Mouse (Mus musculus): ENCODE measurements around the gene Rtl6. TPM values are rescaled to one million over a fixed set of nuclear protein-coding genes. Genes with fewer than 3 reads are reported as not detected.

The Rtl6 gene
- total and polyA plus RNA-seq, 3 experiments: not detected

DNA sequence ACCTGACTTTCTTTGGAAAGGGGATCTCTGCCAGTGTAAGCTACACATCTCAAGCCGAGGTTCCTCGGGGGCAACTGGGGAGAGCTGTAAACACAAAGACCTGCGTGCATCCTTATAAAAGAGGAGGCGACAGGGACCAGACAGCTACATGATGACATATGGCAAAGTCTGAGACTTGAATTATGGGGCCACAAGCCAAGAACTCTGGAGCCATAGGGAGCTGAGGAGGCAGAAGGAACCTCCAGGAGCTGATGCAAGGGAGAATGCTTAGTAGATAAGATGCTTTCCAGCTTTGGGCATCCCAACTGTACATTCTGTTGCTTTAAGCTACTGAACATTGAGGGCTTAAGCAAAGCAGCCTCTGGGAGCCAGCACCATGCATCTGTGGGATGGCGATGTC, 48.5 kb downstream of the Rtl6 start:
- H3K36me3 ChIP-seq (ENCODE audit: control insufficient read depth in 1 of 2, insufficient read depth in 2 of 2, low read length in 2 of 2): no peaks in the 10 kb centered on the region
- no peaks in the 10 kb centered on the region for H3K79me2 ChIP-seq (ENCODE audit: control insufficient read depth, insufficient read depth, low read length, poor library complexity)
- no peak overlapping the region for H3K4me3 ChIP-seq (ENCODE audit: control insufficient read depth in 1 of 2, insufficient read depth in 1 of 2, low read depth in 2 of 2, low read length in 2 of 2)
- H3K4me1 ChIP-seq (ENCODE audit: control insufficient read depth in 1 of 2, insufficient read depth in 2 of 2, low read length in 2 of 2): no peaks in the 10 kb centered on the region
- no peak overlapping the region for H3K27ac ChIP-seq (ENCODE audit: control insufficient read depth, low read depth, low read length)
- no peaks in the 10 kb centered on the region for H3K9me3 ChIP-seq (replicated peaks; ENCODE audit: insufficient read depth, low read length)
- no peak for TF ChIP-seq MAFK (IDR thresholded peaks at IDR 0.05; ENCODE audit: borderline replicate concordance, low read depth, low read length)
- no peak for TF ChIP-seq JUND (IDR thresholded peaks at IDR 0.05; ENCODE audit: low read depth, low read length)
- TF ChIP-seq SIN3A (IDR thresholded peaks at IDR 0.05; ENCODE audit: low read length): no peak
- no peak for TF ChIP-seq BHLHE40 (IDR thresholded peaks at IDR 0.05; ENCODE audit: borderline replicate concordance, low read depth, low read length)
- TF ChIP-seq TAL1 (IDR thresholded peaks at IDR 0.05; ENCODE audit: low read length): no peak
- no peak for TF ChIP-seq ZC3H11A (IDR thresholded peaks at IDR 0.05; ENCODE audit: low read depth, low read length)
- no peak for TF ChIP-seq E2F4 (IDR thresholded peaks at IDR 0.05; ENCODE audit: borderline replicate concordance, low read depth, low read length)
- TF ChIP-seq CTCF (IDR thresholded peaks at IDR 0.05 in 2 of 3, conservative IDR thresholded peaks at IDR 0.05 in 1 of 3; ENCODE audit: control insufficient read depth in 1 of 3, insufficient read depth in 1 of 3, low read depth in 2 of 3, low read length in 3 of 3, poor library complexity in 1 of 3, severe bottlenecking in 1 of 3): no peak
- no peak for TF ChIP-seq MXI1 (IDR thresholded peaks at IDR 0.05; ENCODE audit: low read depth, low read length)
- no peak for TF ChIP-seq KAT2A (conservative IDR thresholded peaks at IDR 0.05; ENCODE audit: low read depth, low read length)
- no peak for TF ChIP-seq RCOR1 (IDR thresholded peaks at IDR 0.05; ENCODE audit: low read depth, low read length)
- no peak for TF ChIP-seq HCFC1 (IDR thresholded peaks at IDR 0.05; ENCODE audit: low read depth, low read length)
- no peak for TF ChIP-seq MAX (IDR thresholded peaks at IDR 0.05; ENCODE audit: low read length)
- TF ChIP-seq CHD1 (IDR thresholded peaks at IDR 0.05; ENCODE audit: low read depth, low read length): no peak
- TF ChIP-seq POLR2AphosphoS2 (IDR thresholded peaks at IDR 0.05; ENCODE audit: low read length): no peak
- TF ChIP-seq ZKSCAN1 (IDR thresholded peaks at IDR 0.05; ENCODE audit: low read depth, low read length): no peak
- DNase-seq (ENCODE audit: low read depth, low spot score): no peak
- H3K9ac ChIP-seq (ENCODE audit: control insufficient read depth, low read depth, low read length, poor library complexity, severe bottlenecking): no peak overlapping the region
- no peaks in the 10 kb centered on the region for H3K27me3 ChIP-seq (ENCODE audit: control insufficient read depth in 1 of 2, insufficient read depth in 2 of 2, low read length in 2 of 2)

DNA sequence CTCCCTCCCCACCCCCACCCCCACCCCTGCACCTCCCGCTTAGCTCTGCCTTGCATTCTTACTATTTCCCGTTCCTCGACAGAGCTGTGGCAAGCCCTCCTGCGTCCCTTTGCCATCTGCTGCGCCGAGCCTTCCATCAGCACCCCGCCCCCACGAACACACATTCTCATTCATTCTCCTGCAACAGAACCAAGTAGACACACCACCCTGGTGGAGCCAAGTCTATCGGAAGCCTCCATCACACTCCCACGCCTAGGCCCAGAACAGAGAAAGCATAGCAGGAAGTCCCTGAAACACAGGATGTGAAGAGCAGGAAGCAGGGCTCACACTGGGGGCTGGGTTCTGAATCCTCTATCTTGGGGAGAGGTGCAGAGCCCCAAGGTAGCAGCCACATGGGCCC, 51.6 kb downstream of the Rtl6 start:
- H3K27ac ChIP-seq (ENCODE audit: control insufficient read depth, low read depth, low read length): no peak overlapping the region
- H3K9ac ChIP-seq (ENCODE audit: control insufficient read depth, low read depth, low read length, poor library complexity, severe bottlenecking): no peak overlapping the region
- H3K36me3 ChIP-seq (ENCODE audit: control insufficient read depth in 1 of 2, insufficient read depth in 2 of 2, low read length in 2 of 2): no peaks in the 10 kb centered on the region
- H3K79me2 ChIP-seq (ENCODE audit: control insufficient read depth, insufficient read depth, low read length, poor library complexity): no peaks in the 10 kb centered on the region
- no peak for TF ChIP-seq BHLHE40 (IDR thresholded peaks at IDR 0.05; ENCODE audit: borderline replicate concordance, low read depth, low read length)
- TF ChIP-seq MAZ (IDR thresholded peaks at IDR 0.05; ENCODE audit: low read depth, low read length): no peak
- no peak for TF ChIP-seq ZC3H11A (IDR thresholded peaks at IDR 0.05; ENCODE audit: low read depth, low read length)
- TF ChIP-seq TCF12 (IDR thresholded peaks at IDR 0.05; ENCODE audit: low read depth, low read length): no peak
- no peak for TF ChIP-seq E2F4 (IDR thresholded peaks at IDR 0.05; ENCODE audit: borderline replicate concordance, low read depth, low read length)
- no peak for TF ChIP-seq CTCF (IDR thresholded peaks at IDR 0.05 in 2 of 3, conservative IDR thresholded peaks at IDR 0.05 in 1 of 3; ENCODE audit: control insufficient read depth in 1 of 3, insufficient read depth in 1 of 3, low read depth in 2 of 3, low read length in 3 of 3, poor library complexity in 1 of 3, severe bottlenecking in 1 of 3)
- TF ChIP-seq ZMIZ1 (IDR thresholded peaks at IDR 0.05; ENCODE audit: low read depth, low read length): no peak
- TF ChIP-seq MXI1 (IDR thresholded peaks at IDR 0.05; ENCODE audit: low read depth, low read length): no peak
- TF ChIP-seq JUND (IDR thresholded peaks at IDR 0.05; ENCODE audit: low read depth, low read length): no peak
- TF ChIP-seq POLR2AphosphoS2 (IDR thresholded peaks at IDR 0.05; ENCODE audit: low read length): no peak
- TF ChIP-seq NELFE (IDR thresholded peaks at IDR 0.05; ENCODE audit: low read depth, low read length): no peak
- TF ChIP-seq ZKSCAN1 (IDR thresholded peaks at IDR 0.05; ENCODE audit: low read depth, low read length): no peak
- TF ChIP-seq MYC (IDR thresholded peaks at IDR 0.05; ENCODE audit: low read depth, low read length): no peak
- no peak for DNase-seq (ENCODE audit: low read depth, low spot score)
- H3K9me3 ChIP-seq (replicated peaks; ENCODE audit: insufficient read depth, low read length): no peaks in the 10 kb centered on the region
- H3K4me3 ChIP-seq (ENCODE audit: control insufficient read depth in 1 of 2, insufficient read depth in 1 of 2, low read depth in 2 of 2, low read length in 2 of 2): no peak overlapping the region
- H3K4me1 ChIP-seq (ENCODE audit: control insufficient read depth in 1 of 2, insufficient read depth in 2 of 2, low read length in 2 of 2): no peaks in the 10 kb centered on the region
- H3K27me3 ChIP-seq (ENCODE audit: control insufficient read depth in 1 of 2, insufficient read depth in 2 of 2, low read length in 2 of 2): no peaks in the 10 kb centered on the region
